Comparison of ENCODE assay signal across 8 mouse cellular contexts in genomic region chr10:14759665-14760558, GRCm38 (mm10). TPM values are rescaled to one million over a fixed set of nuclear protein-coding genes. Genes with fewer than 3 reads are reported as not detected.
DNase-seq lines count a peak whose midpoint lies in the region; ATAC-seq lines count a peak whose summit lies in the region.

No protein-coding gene starts in this region.

- no peaks in the 10 kb centered on the region for H3K36me3 ChIP-seq in lung, embryonic 15.5 days
- H3K36me3 ChIP-seq in embryonic facial prominence, embryonic 15.5 days, result no peaks in the 10 kb centered on the region
- H3K36me3 ChIP-seq in neural tube, embryonic 14.5 days (ENCODE audit: control insufficient read depth, insufficient read depth, low read length), result no peaks in the 10 kb centered on the region

- 2% methylated on average over 35 of the region's 35 CpGs for WGBS in lung, embryonic 15.5 days
- 2% methylated on average over 35 of the region's 35 CpGs for WGBS in embryonic facial prominence, embryonic 15.5 days
- WGBS in neural tube, embryonic 14.5 days, result 2% methylated on average over 35 of the region's 35 CpGs

- H3K27me3 ChIP-seq in lung, embryonic 15.5 days, result no peaks in the 10 kb centered on the region
- peaks cover 19% of the 10 kb centered on the region for H3K27me3 ChIP-seq in embryonic facial prominence, embryonic 15.5 days
- H3K27me3 ChIP-seq in neural tube, embryonic 14.5 days (ENCODE audit: control insufficient read depth, insufficient read depth, low read length), result no peaks in the 10 kb centered on the region

- no peak for DNase-seq in lung, postnatal 36 days
- peak; percentile 1 for DNase-seq in left cerebral cortex, postnatal 4 days
- DNase-seq in lung, postnatal 14 days, result no peak
- no peak for DNase-seq in spleen, adult 18-20 months
- no peak for DNase-seq in urinary bladder, postnatal 36 days (ENCODE audit: low spot score in 2 of 2)

- H3K4me2 ChIP-seq in lung, embryonic 15.5 days, result peak overlapping the region; percentile 69
- H3K4me2 ChIP-seq in embryonic facial prominence, embryonic 15.5 days (replicated peaks), result peak overlapping the region; percentile 69
- H3K4me2 ChIP-seq in neural tube, embryonic 14.5 days (ENCODE audit: low read depth, low read length), result peak overlapping the region; percentile 53

- ATAC-seq in lung, embryonic 15.5 days (ENCODE audit: borderline replicate concordance, extremely low read depth, low FRiP score, low TSS enrichment), result no peak
- peak; percentile 43; the same call in 1 of the 2 replicates for ATAC-seq in embryonic facial prominence, embryonic 15.5 days (ENCODE audit: insufficient number of reproducible peaks, low FRiP score, low TSS enrichment, low read depth)
- peak; percentile 56; the same call in 1 of the 2 replicates for ATAC-seq in neural tube, embryonic 14.5 days (ENCODE audit: low read depth)

- H3K4me3 ChIP-seq in lung, embryonic 15.5 days, result peak overlapping the region; percentile 34
- H3K4me3 ChIP-seq in embryonic facial prominence, embryonic 15.5 days (replicated peaks), result peak overlapping the region; percentile 40
- peak overlapping the region; percentile 31 for H3K4me3 ChIP-seq in neural tube, embryonic 14.5 days (ENCODE audit: low read depth, low read length)

- H3K27ac ChIP-seq in lung, embryonic 15.5 days, result no peak overlapping the region
- H3K27ac ChIP-seq in embryonic facial prominence, embryonic 15.5 days (replicated peaks), result no peak overlapping the region
- H3K27ac ChIP-seq in neural tube, embryonic 14.5 days (ENCODE audit: low read depth, low read length), result no peak overlapping the region

- no peaks in the 10 kb centered on the region for H3K9me3 ChIP-seq in lung, embryonic 15.5 days
- H3K9me3 ChIP-seq in embryonic facial prominence, embryonic 15.5 days (replicated peaks), result no peaks in the 10 kb centered on the region
- H3K9me3 ChIP-seq in neural tube, embryonic 14.5 days (ENCODE audit: control insufficient read depth, low read length), result no peaks in the 10 kb centered on the region

- intact Hi-C loops in left cerebral cortex, postnatal 4 days (cut with DNase I), result no loop called here

- no peak overlapping the region for H3K9ac ChIP-seq in lung, embryonic 15.5 days
- no peak overlapping the region; the same call in 1 of the 2 replicates for H3K9ac ChIP-seq in embryonic facial prominence, embryonic 15.5 days
- H3K9ac ChIP-seq in neural tube, embryonic 14.5 days (replicated peaks; ENCODE audit: low read depth, low read length), result no peak overlapping the region; the same call in 1 of the 2 replicates

- no peaks in the 10 kb centered on the region for H3K4me1 ChIP-seq in lung, embryonic 15.5 days
- no peaks in the 10 kb centered on the region for H3K4me1 ChIP-seq in embryonic facial prominence, embryonic 15.5 days
- H3K4me1 ChIP-seq in neural tube, embryonic 14.5 days (ENCODE audit: control insufficient read depth, insufficient read depth, low read length), result no peaks in the 10 kb centered on the region

RNA-seq across cellular contexts. Expression of gene Gje1, which starts 41.9 kb away (rescaled TPM):
- not detected in 2 replicates for polyA plus RNA-seq in lung, embryonic 15.5 days (2015; fragmentation: Nextera tagmentation; extraction: Ambion mirVana)
- 0.28 TPM in 1 of 2 replicates, not detected in the other for polyA plus RNA-seq in embryonic facial prominence, embryonic 15.5 days (2015; fragmentation: Nextera tagmentation; extraction: Ambion mirVana)
- total RNA-seq in left cerebral cortex, postnatal 4 days (2021), result not detected
- polyA plus RNA-seq in neural tube, embryonic 14.5 days (2014; fragmentation: Nextera tagmentation; extraction: Ambion mirVana), result not detected in 2 replicates

RNA-seq across cellular contexts. Expression of gene Nmbr, which starts 54.5 kb away (rescaled TPM):
- polyA plus RNA-seq in lung, embryonic 15.5 days (2015; fragmentation: Nextera tagmentation; extraction: Ambion mirVana), result 0.39 and 0.74 TPM in 2 replicates
- polyA plus RNA-seq in embryonic facial prominence, embryonic 15.5 days (2015; fragmentation: Nextera tagmentation; extraction: Ambion mirVana), result 0.28 and 0.56 TPM in 2 replicates
- total RNA-seq in left cerebral cortex, postnatal 4 days (2021), result 1 to 10 TPM; 4.8 to 5.9 TPM
- polyA plus RNA-seq in neural tube, embryonic 14.5 days (2014; fragmentation: Nextera tagmentation; extraction: Ambion mirVana), result 2.9 and 3.4 TPM in 2 replicates

RNA-seq across cellular contexts. Expression of gene Vta1, which starts 54.6 kb away (rescaled TPM):
- polyA plus RNA-seq in lung, embryonic 15.5 days (2015; fragmentation: Nextera tagmentation; extraction: Ambion mirVana), result 98.1 and 99.1 TPM in 2 replicates
- polyA plus RNA-seq in embryonic facial prominence, embryonic 15.5 days (2015; fragmentation: Nextera tagmentation; extraction: Ambion mirVana), result 88.9 and 89.9 TPM in 2 replicates
- 10 to 100 TPM; 87.0 to 98.2 TPM for total RNA-seq in left cerebral cortex, postnatal 4 days (2021)
- polyA plus RNA-seq in neural tube, embryonic 14.5 days (2014; fragmentation: Nextera tagmentation; extraction: Ambion mirVana), result 218 and 224 TPM in 2 replicates
